Mouse (Mus musculus): ENCODE results near the gene Adarb1.

Adarb1 gene

GRCm38 (mm10) chr10:77381191-77381590 lies 36.9 kb downstream of the Adarb1 start:
- no peak for DNase-seq (ENCODE audit: low read depth)

GRCm38 (mm10) chr10:77380716-77381115 lies 37.4 kb downstream of the Adarb1 start:
- no peak for DNase-seq (ENCODE audit: low read depth)

GRCm38 (mm10) chr10:77379199-77379598 lies 38.9 kb downstream of the Adarb1 start:
- no peak for DNase-seq (ENCODE audit: low read depth)

GRCm38 (mm10) chr10:77376056-77376455 lies 42.0 kb downstream of the Adarb1 start:
- DNase-seq (ENCODE audit: low read depth): no peak

- no peak for DNase-seq (ENCODE audit: low read depth)
Measured at GRCm38 (mm10) chr10:77374948-77375347, 43.1 kb downstream of the Adarb1 start.

GRCm38 (mm10) chr10:77374407-77374806 lies 43.7 kb downstream of the Adarb1 start:
- no peak for DNase-seq (ENCODE audit: low read depth)

- no peak for DNase-seq (ENCODE audit: low read depth)
Measured at GRCm38 (mm10) chr10:77370129-77370528, 47.9 kb downstream of the Adarb1 start.

- no peak for DNase-seq (ENCODE audit: low read depth)
Measured at GRCm38 (mm10) chr10:77367973-77368372, 50.1 kb downstream of the Adarb1 start.

- DNase-seq (ENCODE audit: low read depth): no peak
Measured at GRCm38 (mm10) chr10:77366959-77367358, 51.1 kb downstream of the Adarb1 start.

- no peak for DNase-seq (ENCODE audit: low read depth)
Measured at GRCm38 (mm10) chr10:77365212-77365611, 52.9 kb downstream of the Adarb1 start.

- DNase-seq (ENCODE audit: low read depth): no peak
Measured at GRCm38 (mm10) chr10:77360486-77360885, 57.6 kb downstream of the Adarb1 start.

- DNase-seq (ENCODE audit: low read depth): no peak
Measured at GRCm38 (mm10) chr10:77357957-77358356, 60.1 kb downstream of the Adarb1 start.

GRCm38 (mm10) chr10:77353031-77353745 lies 64.9 kb downstream of the Adarb1 start:
- DNase-seq (ENCODE audit: low read depth): peak; percentile 55

GRCm38 (mm10) chr10:77342842-77343241 lies 75.2 kb downstream of the Adarb1 start:
- DNase-seq (ENCODE audit: low read depth): no peak

GRCm38 (mm10) chr10:77341711-77342110 lies 76.4 kb downstream of the Adarb1 start:
- no peak for DNase-seq (ENCODE audit: low read depth)

- DNase-seq (ENCODE audit: low read depth): no peak
Measured at GRCm38 (mm10) chr10:77341059-77341458, 77.0 kb downstream of the Adarb1 start.

- DNase-seq (ENCODE audit: low read depth): no peak
Measured at GRCm38 (mm10) chr10:77339871-77340341, 78.2 kb downstream of the Adarb1 start.

- DNase-seq (ENCODE audit: low read depth): no peak
Measured at GRCm38 (mm10) chr10:77333518-77333917, 84.6 kb downstream of the Adarb1 start.

- DNase-seq (ENCODE audit: low read depth): no peak
Measured at GRCm38 (mm10) chr10:77329446-77330094, 88.5 kb downstream of the Adarb1 start.

GRCm38 (mm10) chr10:77324716-77325115 lies 93.4 kb downstream of the Adarb1 start:
- DNase-seq (ENCODE audit: low read depth): no peak

- no peak for DNase-seq (ENCODE audit: low read depth)
Measured at GRCm38 (mm10) chr10:77321611-77322010, 96.5 kb downstream of the Adarb1 start.

GRCm38 (mm10) chr10:77321001-77321400 lies 97.1 kb downstream of the Adarb1 start:
- no peak for DNase-seq (ENCODE audit: low read depth)

GRCm38 (mm10) chr10:77315682-77316081 lies 102.4 kb downstream of the Adarb1 start:
- DNase-seq (ENCODE audit: low read depth): no peak
